Comparison of ENCODE assay signal across 15 mouse cellular contexts in the genomic region with DNA sequence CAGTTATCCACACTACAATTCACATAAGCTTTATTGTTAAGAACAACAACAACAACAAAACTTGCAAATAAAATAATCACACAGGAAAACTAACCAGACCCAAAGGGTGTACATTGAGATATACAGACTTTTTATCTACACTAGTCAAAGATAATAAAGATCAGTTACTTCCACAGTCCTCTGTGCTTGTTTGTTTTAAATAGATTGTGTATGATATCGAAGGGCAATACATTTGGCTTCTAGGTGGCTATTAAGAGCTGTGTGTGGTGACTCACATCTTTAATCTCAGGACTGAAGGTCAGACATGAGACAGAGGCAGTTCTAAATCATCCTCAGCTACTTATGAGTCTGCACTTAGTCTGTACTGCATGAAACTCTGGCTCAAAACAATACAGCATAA. TPM values are rescaled to one million over a fixed set of nuclear protein-coding genes. Genes with fewer than 3 reads are reported as not detected.
DNase-seq lines count a peak whose midpoint lies in the region; ATAC-seq and TF ChIP-seq lines count a peak whose summit lies in the region.
"Had no signal": no experiment of that assay in that cellular context is flagged by ENCODE, and none has a peak within 500 bp of the region (broad histone marks: within the 10 kb centered on the region; RNA-seq: fewer than 3 reads in every experiment).

No protein-coding gene starts in this region.

- H3K4me2 ChIP-seq in heart, embryonic 13.5 days = peak overlapping the region; percentile 47; the same call in 1 of the 2 replicates
- no peak overlapping the region for H3K4me2 ChIP-seq in intestine, embryonic 15.5 days (replicated peaks)
- H3K4me2 ChIP-seq in liver, postnatal 0 days (ENCODE audit: low read depth, low read length) = peak overlapping the region; percentile 63
- H3K4me2 ChIP-seq: limb, embryonic 15.5 days; midbrain, embryonic 13.5 days had no signal

- no peaks in the 10 kb centered on the region for H3K79me2 ChIP-seq in MEL (ENCODE audit: control insufficient read depth, insufficient read depth, low read length, poor library complexity)

- no peak for ATAC-seq in heart, embryonic 13.5 days (ENCODE audit: extremely low read depth, insufficient number of reproducible peaks, low FRiP score, low TSS enrichment)
- peak; percentile 62 for ATAC-seq in intestine, embryonic 15.5 days
- ATAC-seq in liver, postnatal 0 days = no peak
- ATAC-seq: hindbrain, embryonic 16.5 days had no signal

- H3K9me3 ChIP-seq in heart, embryonic 13.5 days = no peaks in the 10 kb centered on the region
- no peaks in the 10 kb centered on the region for H3K9me3 ChIP-seq in MEL (replicated peaks; ENCODE audit: insufficient read depth, low read length)
- no peaks in the 10 kb centered on the region for H3K9me3 ChIP-seq in intestine, embryonic 15.5 days
- H3K9me3 ChIP-seq in liver, postnatal 0 days (ENCODE audit: low read length) = no peaks in the 10 kb centered on the region
- H3K9me3 ChIP-seq: limb, embryonic 15.5 days; midbrain, embryonic 13.5 days had no signal

- WGBS in heart, embryonic 13.5 days = 56% methylated on average over 1 of the region's 1 CpGs
- WGBS in intestine, embryonic 15.5 days = 42% methylated on average over 1 of the region's 1 CpGs
- 60% methylated on average over 1 of the region's 1 CpGs for WGBS in liver, postnatal 0 days (ENCODE audit: insufficient replicate concordance)

- H3K4me1 ChIP-seq in heart, embryonic 13.5 days = peaks cover 34% of the 10 kb centered on the region
- H3K4me1 ChIP-seq in MEL (ENCODE audit: control insufficient read depth in 1 of 2, insufficient read depth in 2 of 2, low read length in 2 of 2) = peaks cover 17 to 22% of the 10 kb centered on the region in 2 experiments
- 0 out of 2 replicates have a peak, but pooled peaks cover 8% of the 10 kb centered on the region for H3K4me1 ChIP-seq in intestine, embryonic 15.5 days (replicated peaks)
- H3K4me1 ChIP-seq in liver, postnatal 0 days (ENCODE audit: insufficient read depth) = peaks cover 39% of the 10 kb centered on the region
- H3K4me1 ChIP-seq: limb, embryonic 15.5 days had no signal

- H3K27me3 ChIP-seq in heart, embryonic 13.5 days (replicated peaks) = peaks cover 80% of the 10 kb centered on the region
- H3K27me3 ChIP-seq in MEL (ENCODE audit: control insufficient read depth in 1 of 2, insufficient read depth in 2 of 2, low read length in 2 of 2) = no peaks in the 10 kb centered on the region
- no peaks in the 10 kb centered on the region for H3K27me3 ChIP-seq in intestine, embryonic 15.5 days (replicated peaks)
- no peaks in the 10 kb centered on the region for H3K27me3 ChIP-seq in liver, postnatal 0 days (ENCODE audit: insufficient read depth, low read length)
- H3K27me3 ChIP-seq: limb, embryonic 15.5 days; midbrain, embryonic 13.5 days had no signal

- DNase-seq in heart, adult 8-10 months (ENCODE audit: low spot score) = no peak
- DNase-seq in MEL (ENCODE audit: low read depth, low spot score) = peak; percentile 47
- no peak for DNase-seq in liver, postnatal 0 days
- DNase-seq in left cerebral cortex, adult 11 months (ENCODE audit: low spot score) = no peak
- no peak for DNase-seq in right cerebral cortex, adult 2 months (ENCODE audit: low spot score in 2 of 2)
- DNase-seq in urinary bladder, postnatal 10 days (ENCODE audit: low spot score) = no peak
- DNase-seq: adrenal gland, postnatal 25 days; cerebellum, postnatal 10 days; right cerebral cortex, postnatal 14 days; thymus, adult 18-20 months had no signal

- H3K9ac ChIP-seq in heart, embryonic 13.5 days = no peak overlapping the region
- H3K9ac ChIP-seq in MEL (ENCODE audit: control insufficient read depth, low read depth, low read length, poor library complexity, severe bottlenecking) = 0 out of 2 replicates have a peak overlapping the region, but pooled peaks have one; percentile 31
- no peak overlapping the region for H3K9ac ChIP-seq in intestine, embryonic 15.5 days
- H3K9ac ChIP-seq in liver, postnatal 0 days (replicated peaks) = peak overlapping the region; percentile 30; the same call in 1 of the 2 replicates
- H3K9ac ChIP-seq: limb, embryonic 15.5 days; midbrain, embryonic 13.5 days had no signal

- TF ChIP-seq POLR2A in MEL (IDR thresholded peaks at IDR 0.05; ENCODE audit: control insufficient read depth in 1 of 2, insufficient read depth in 1 of 2, low read depth in 1 of 2, low read length in 2 of 2, poor library complexity in 1 of 2) = no peak

- TF ChIP-seq RAD21 in MEL (IDR thresholded peaks at IDR 0.05; ENCODE audit: low read depth, low read length) = no peak

- peak; percentile 63 to 71 for TF ChIP-seq EP300 in MEL (IDR thresholded peaks at IDR 0.05; ENCODE audit: low read depth in 1 of 2, low read length in 2 of 2)
- TF ChIP-seq EP300 in liver, postnatal 0 days (IDR thresholded peaks at IDR 0.05; ENCODE audit: low read depth) = peak; percentile 89

- TF ChIP-seq CTCF in MEL (IDR thresholded peaks at IDR 0.05 in 2 of 3, conservative IDR thresholded peaks at IDR 0.05 in 1 of 3; ENCODE audit: control insufficient read depth in 1 of 3, insufficient read depth in 1 of 3, low read depth in 2 of 3, low read length in 3 of 3, poor library complexity in 1 of 3, severe bottlenecking in 1 of 3) = no peak
- no peak for TF ChIP-seq CTCF in liver, postnatal 0 days (IDR thresholded peaks at IDR 0.05; ENCODE audit: low read depth)

- H3K36me3 ChIP-seq in heart, embryonic 13.5 days = no peaks in the 10 kb centered on the region
- peaks cover 0 to 22% of the 10 kb centered on the region in 2 experiments; a peak in 2 of 4 replicates for H3K36me3 ChIP-seq in MEL (ENCODE audit: control insufficient read depth in 1 of 2, insufficient read depth in 2 of 2, low read length in 2 of 2)
- no peaks in the 10 kb centered on the region for H3K36me3 ChIP-seq in intestine, embryonic 15.5 days
- H3K36me3 ChIP-seq in liver, postnatal 0 days (replicated peaks; ENCODE audit: insufficient read depth, low read length) = no peaks in the 10 kb centered on the region
- H3K36me3 ChIP-seq: limb, embryonic 15.5 days; midbrain, embryonic 13.5 days had no signal

- H3K4me3 ChIP-seq in heart, embryonic 13.5 days = no peak overlapping the region
- peak overlapping the region in 1 of 2 experiments; percentile 29; a peak in 2 of 4 replicates for H3K4me3 ChIP-seq in MEL (ENCODE audit: control insufficient read depth in 1 of 2, insufficient read depth in 1 of 2, low read depth in 2 of 2, low read length in 2 of 2)
- H3K4me3 ChIP-seq in intestine, embryonic 15.5 days (replicated peaks) = no peak overlapping the region
- H3K4me3 ChIP-seq in liver, postnatal 0 days (ENCODE audit: low read depth, low read length) = no peak overlapping the region
- H3K4me3 ChIP-seq: limb, embryonic 15.5 days; midbrain, embryonic 13.5 days had no signal

- H3K27ac ChIP-seq in heart, embryonic 13.5 days (replicated peaks) = 0 out of 2 replicates have a peak overlapping the region, but pooled peaks have one; percentile 12
- H3K27ac ChIP-seq in MEL (ENCODE audit: control insufficient read depth, low read depth, low read length) = peak overlapping the region; percentile 67
- no peak overlapping the region for H3K27ac ChIP-seq in intestine, embryonic 15.5 days
- H3K27ac ChIP-seq in liver, postnatal 0 days (ENCODE audit: low read depth) = peak overlapping the region; percentile 92
- H3K27ac ChIP-seq: limb, embryonic 15.5 days; midbrain, embryonic 13.5 days had no signal

TF ChIP-seq in MEL, 35 proteins besides CTCF, POLR2A, EP300 and RAD21:
- no peak for TF ChIP-seq HCFC1 (IDR thresholded peaks at IDR 0.05; ENCODE audit: low read depth, low read length)
- peak; percentile 82 for TF ChIP-seq GATA1 (IDR thresholded peaks at IDR 0.05; ENCODE audit: low read depth, low read length)
- TF ChIP-seq TCF12 (IDR thresholded peaks at IDR 0.05; ENCODE audit: low read depth, low read length) = peak; percentile 82
- peak; percentile 59 for TF ChIP-seq ETS1 (IDR thresholded peaks at IDR 0.05; ENCODE audit: low read depth, low read length)

RNA-seq across cellular contexts. Expression of a gene that starts 6.5 kb away (rescaled TPM):
- polyA plus RNA-seq in heart, embryonic 13.5 days (2015; fragmentation: Nextera tagmentation; extraction: Ambion mirVana) = 81.3 and 91.9 TPM in 2 replicates
- 100 to 1,000 TPM in 2 of 4 experiments, 10 to 100 TPM in 2; 86.5 to 102 (median 97.8) TPM for total RNA-seq in heart, adult 8-10 months (2022)
- total RNA-seq in MEL (2012; rRNA removed) = 32.3 and 39.7 TPM in 2 replicates
- 10 to 100 TPM in 1 of 2 experiments, not detected in 1; 64.5 TPM for polyA plus RNA-seq in MEL (2012; ENCODE audit: insufficient read depth in 1 of 2, insufficient read length in 2 of 2, low read depth in 1 of 2, low replicate concordance in 2 of 2, missing spikeins in 1 of 2)
- polyA plus RNA-seq in intestine, embryonic 15.5 days (2015; fragmentation: Nextera tagmentation; extraction: Ambion mirVana) = 116 and 133 TPM in 2 replicates
- 89.0 and 93.3 TPM in 2 replicates for polyA plus RNA-seq in liver, postnatal 0 days (2015; fragmentation: Nextera tagmentation; extraction: Ambion mirVana)

Comparison
In these comparisons a context has a peak if more than half of its experiments do, and no peak if none do; other contexts are left out.
1. H3K9ac ChIP-seq: peak in MEL (single experiment) and liver, postnatal 0 days (single experiment); none in heart, embryonic 13.5 days (single experiment) and intestine, embryonic 15.5 days (single experiment).